Mouse (Mus musculus): Measurements from ENCODE around the gene Usp8. TPM values are rescaled to one million over a fixed set of nuclear protein-coding genes. Genes with fewer than 3 reads are reported as not detected.

Gene Usp8
- total and polyA plus RNA-seq, 3 experiments = 21.1 to 34.6 TPM; not detected in 1

- Histone ChIP-seq H3K36me3 (ENCODE audit: control insufficient read depth in 1 of 2, insufficient read depth in 2 of 2, low read length in 2 of 2) (peaks cover 0 to 26% of the 10 kb centered on the region in 2 experiments; a peak in 2 of 4 replicates), H3K4me3 (ENCODE audit: control insufficient read depth in 1 of 2, insufficient read depth in 1 of 2, low read depth in 2 of 2, low read length in 2 of 2) (peak overlapping the region; percentile 82 to 99), H3K9me3 (replicated peaks; ENCODE audit: insufficient read depth, low read length) (no peaks in the 10 kb centered on the region), H3K9ac (ENCODE audit: control insufficient read depth, low read depth, low read length, poor library complexity, severe bottlenecking) (peak overlapping the region; percentile 95), H3K27ac (ENCODE audit: control insufficient read depth, low read depth, low read length) (peak overlapping the region; percentile 87), H3K27me3 (ENCODE audit: control insufficient read depth in 1 of 2, insufficient read depth in 2 of 2, low read length in 2 of 2) (no peaks in the 10 kb centered on the region), H3K4me1 (ENCODE audit: control insufficient read depth in 1 of 2, insufficient read depth in 2 of 2, low read length in 2 of 2) (peaks cover 4 to 12% of the 10 kb centered on the region in 2 experiments), H3K79me2 (ENCODE audit: control insufficient read depth, insufficient read depth, low read length, poor library complexity) (peaks cover 51% of the 10 kb centered on the region)
- TF ChIP-seq MEF2A (IDR thresholded peaks at IDR 0.05; ENCODE audit: extremely low read depth, insufficient replicate concordance, low read depth, low read length, poor library complexity, severe bottlenecking) = no peak
- no peak for TF ChIP-seq SIN3A (IDR thresholded peaks at IDR 0.05; ENCODE audit: low read length)
- no peak for TF ChIP-seq HCFC1 (IDR thresholded peaks at IDR 0.05; ENCODE audit: low read depth, low read length)
- TF ChIP-seq NRF1 (IDR thresholded peaks at IDR 0.05; ENCODE audit: insufficient read depth, low read depth, low read length, poor library complexity, severe bottlenecking) = no peak
- DNase-seq (ENCODE audit: low read depth, low spot score) = peak; percentile 70
Observed at GRCm38 (mm10) chr2:126674441-126675168, 32.5 kb upstream of the Usp8 start.

GRCm38 (mm10) chr2:126675169-126676121 is 31.7 kb upstream of the Usp8 start:
- Histone ChIP-seq H3K79me2 (ENCODE audit: control insufficient read depth, insufficient read depth, low read length, poor library complexity) (peaks cover 49% of the 10 kb centered on the region), H3K9ac (ENCODE audit: control insufficient read depth, low read depth, low read length, poor library complexity, severe bottlenecking) (peak overlapping the region; percentile 95), H3K9me3 (replicated peaks; ENCODE audit: insufficient read depth, low read length) (no peaks in the 10 kb centered on the region), H3K27me3 (ENCODE audit: control insufficient read depth in 1 of 2, insufficient read depth in 2 of 2, low read length in 2 of 2) (no peaks in the 10 kb centered on the region), H3K36me3 (ENCODE audit: control insufficient read depth in 1 of 2, insufficient read depth in 2 of 2, low read length in 2 of 2) (peaks cover 0 to 26% of the 10 kb centered on the region in 2 experiments; a peak in 2 of 4 replicates), H3K4me1 (ENCODE audit: control insufficient read depth in 1 of 2, insufficient read depth in 2 of 2, low read length in 2 of 2) (peaks cover 4 to 12% of the 10 kb centered on the region in 2 experiments), H3K4me3 (ENCODE audit: control insufficient read depth in 1 of 2, insufficient read depth in 1 of 2, low read depth in 2 of 2, low read length in 2 of 2) (peak overlapping the region; percentile 82 to 99), H3K27ac (ENCODE audit: control insufficient read depth, low read depth, low read length) (peak overlapping the region; percentile 87)
- DNase-seq (ENCODE audit: low read depth, low spot score) = peak; percentile 93
- TF ChIP-seq POLR2AphosphoS2 (IDR thresholded peaks at IDR 0.05; ENCODE audit: low read length) = peak; percentile 91
- no peak for TF ChIP-seq CTCF (IDR thresholded peaks at IDR 0.05 in 2 of 3, conservative IDR thresholded peaks at IDR 0.05 in 1 of 3; ENCODE audit: control insufficient read depth in 1 of 3, insufficient read depth in 1 of 3, low read depth in 2 of 3, low read length in 3 of 3, poor library complexity in 1 of 3, severe bottlenecking in 1 of 3)
- TF ChIP-seq ZMIZ1 (IDR thresholded peaks at IDR 0.05; ENCODE audit: low read depth, low read length) = peak; percentile 69
- TF ChIP-seq NRF1 (IDR thresholded peaks at IDR 0.05; ENCODE audit: insufficient read depth, low read depth, low read length, poor library complexity, severe bottlenecking) = peak; percentile 87
- no peak for TF ChIP-seq JUND (IDR thresholded peaks at IDR 0.05; ENCODE audit: low read depth, low read length)
- no peak for TF ChIP-seq ZC3H11A (IDR thresholded peaks at IDR 0.05; ENCODE audit: low read depth, low read length)
- TF ChIP-seq MAX (IDR thresholded peaks at IDR 0.05; ENCODE audit: low read length) = peak; percentile 60
- TF ChIP-seq BHLHE40 (IDR thresholded peaks at IDR 0.05; ENCODE audit: borderline replicate concordance, low read depth, low read length) = no peak
- peak; percentile 77 for TF ChIP-seq MXI1 (IDR thresholded peaks at IDR 0.05; ENCODE audit: low read depth, low read length)
- TF ChIP-seq MEF2A (IDR thresholded peaks at IDR 0.05; ENCODE audit: extremely low read depth, insufficient replicate concordance, low read depth, low read length, poor library complexity, severe bottlenecking) = no peak
- 0 out of 2 replicates have a peak, but pooled peaks have one; percentile 23 for TF ChIP-seq ETS1 (IDR thresholded peaks at IDR 0.05; ENCODE audit: low read depth, low read length)
- peak; percentile 50 for TF ChIP-seq TCF12 (IDR thresholded peaks at IDR 0.05; ENCODE audit: low read depth, low read length)
- no peak for TF ChIP-seq MAFK (IDR thresholded peaks at IDR 0.05; ENCODE audit: borderline replicate concordance, low read depth, low read length)
- TF ChIP-seq SIN3A (IDR thresholded peaks at IDR 0.05; ENCODE audit: low read length) = peak; percentile 62
- no peak for TF ChIP-seq RAD21 (IDR thresholded peaks at IDR 0.05; ENCODE audit: low read depth, low read length)
- TF ChIP-seq MYB (IDR thresholded peaks at IDR 0.05; ENCODE audit: low read depth, low read length) = peak; percentile 58
- peak; percentile 83 for TF ChIP-seq NELFE (IDR thresholded peaks at IDR 0.05; ENCODE audit: low read depth, low read length)
- peak; percentile 72 for TF ChIP-seq TBP (IDR thresholded peaks at IDR 0.05; ENCODE audit: low read depth, low read length)
- TF ChIP-seq CHD2 (IDR thresholded peaks at IDR 0.05; ENCODE audit: low read length) = no peak
- no peak for TF ChIP-seq UBTF (IDR thresholded peaks at IDR 0.05; ENCODE audit: borderline replicate concordance, insufficient read depth, low read depth, low read length)
- TF ChIP-seq E2F4 (IDR thresholded peaks at IDR 0.05; ENCODE audit: borderline replicate concordance, low read depth, low read length) = no peak
- TF ChIP-seq TAL1 (IDR thresholded peaks at IDR 0.05; ENCODE audit: low read length) = no peak
- no peak; the same call in 1 of the 2 replicates for TF ChIP-seq USF1 (IDR thresholded peaks at IDR 0.05; ENCODE audit: low read depth, low read length)
- TF ChIP-seq MYC (IDR thresholded peaks at IDR 0.05; ENCODE audit: low read depth, low read length) = peak; percentile 32; the same call in 1 of the 2 replicates
- no peak for TF ChIP-seq EP300 (IDR thresholded peaks at IDR 0.05; ENCODE audit: low read depth in 1 of 2, low read length in 2 of 2)
